ENCODE assay signal across 10 mouse cellular contexts in genomic region chr17:24650766-24651165, GRCm38 (mm10). TPM values are rescaled to one million over a fixed set of nuclear protein-coding genes. Genes with fewer than 3 reads are reported as not detected.
A peak's percentile ranks its signal among the peaks of the same experiment; 100 is the strongest.
DNase-seq lines count a peak whose midpoint lies in the region; ATAC-seq and TF ChIP-seq lines count a peak whose summit lies in the region.
"Had no signal": no experiment of that assay in that cellular context is flagged by ENCODE, and none has a peak within 500 bp of the region (broad histone marks: within the 10 kb centered on the region; RNA-seq: fewer than 3 reads in every experiment).

No protein-coding gene starts in this region.

- no peaks in the 10 kb centered on the region for H3K27me3 ChIP-seq in lung, postnatal 0 days (replicated peaks; ENCODE audit: insufficient read depth, low read length)
- no peaks in the 10 kb centered on the region for H3K27me3 ChIP-seq in limb, embryonic 14.5 days (ENCODE audit: control insufficient read depth, insufficient read depth, low read length)
- no peaks in the 10 kb centered on the region for H3K27me3 ChIP-seq in stomach, embryonic 16.5 days (ENCODE audit: control insufficient read depth, insufficient read depth, low read length)

- 66% methylated on average over 4 of the region's 4 CpGs for WGBS in lung, postnatal 0 days
- 71% methylated on average over 4 of the region's 4 CpGs for WGBS in limb, embryonic 14.5 days
- 70% methylated on average over 4 of the region's 4 CpGs for WGBS in stomach, embryonic 16.5 days

- H3K9me3 ChIP-seq in lung, postnatal 0 days (ENCODE audit: low read length), result no peaks in the 10 kb centered on the region
- H3K9me3 ChIP-seq in limb, embryonic 14.5 days (ENCODE audit: control insufficient read depth, low read length), result no peaks in the 10 kb centered on the region
- H3K9me3 ChIP-seq in stomach, embryonic 16.5 days (replicated peaks; ENCODE audit: control insufficient read depth, low read length), result no peaks in the 10 kb centered on the region

- peak overlapping the region; percentile 94 for H3K27ac ChIP-seq in gastrocnemius, adult 2 months
- peak overlapping the region; percentile 87 for H3K27ac ChIP-seq in lung, postnatal 0 days (ENCODE audit: low read length)
- no peak overlapping the region for H3K27ac ChIP-seq in limb, embryonic 14.5 days (replicated peaks; ENCODE audit: low read depth, low read length)
- H3K27ac ChIP-seq in stomach, embryonic 16.5 days (ENCODE audit: low read length), result no peak overlapping the region

- H3K4me3 ChIP-seq in gastrocnemius, adult 2 months, result peak overlapping the region; percentile 83
- H3K4me3 ChIP-seq in lung, postnatal 0 days (ENCODE audit: low read depth, low read length), result peak overlapping the region; percentile 90; the same call in 1 of the 2 replicates
- no peak overlapping the region; the same call in 1 of the 2 replicates for H3K4me3 ChIP-seq in limb, embryonic 14.5 days (replicated peaks; ENCODE audit: low read length)
- H3K4me3 ChIP-seq in stomach, embryonic 16.5 days (replicated peaks; ENCODE audit: low read length), result no peak overlapping the region

- peak overlapping the region; percentile 74; the same call in 1 of the 2 replicates for H3K9ac ChIP-seq in lung, postnatal 0 days (replicated peaks; ENCODE audit: low read depth)
- no peak overlapping the region for H3K9ac ChIP-seq in limb, embryonic 14.5 days (ENCODE audit: low read depth, low read length, severe bottlenecking)
- peak overlapping the region; percentile 93 for H3K9ac ChIP-seq in stomach, embryonic 16.5 days (ENCODE audit: low read length)

- TF ChIP-seq POLR2A in limb, embryonic 14.5 days (IDR thresholded peaks at IDR 0.05; ENCODE audit: borderline replicate concordance, extremely low read depth, insufficient read depth, insufficient read length), result no peak

- TF ChIP-seq CTCF in gastrocnemius, adult 2 months (IDR thresholded peaks at IDR 0.05), result no peak
- no peak for TF ChIP-seq CTCF in lung, postnatal 0 days (IDR thresholded peaks at IDR 0.05)

- intact Hi-C loops in gastrocnemius, adult 2 months (cut with DNase I), result no loop called here

- no peak for ATAC-seq in lung, postnatal 0 days
- ATAC-seq in limb, embryonic 14.5 days (ENCODE audit: low FRiP score, low read depth), result no peak
- no peak for ATAC-seq in stomach, embryonic 16.5 days (ENCODE audit: insufficient read depth, low FRiP score)

- peak; percentile 42; the same call in 1 of the 2 replicates for TF ChIP-seq EP300 in lung, postnatal 0 days (IDR thresholded peaks at IDR 0.05)

- peaks cover 17% of the 10 kb centered on the region; the same call in 1 of the 2 replicates for H3K4me1 ChIP-seq in lung, postnatal 0 days (ENCODE audit: insufficient read depth, low read depth, low read length)
- peaks cover 20% of the 10 kb centered on the region for H3K4me1 ChIP-seq in limb, embryonic 14.5 days (ENCODE audit: control insufficient read depth, insufficient read depth, low read length)
- H3K4me1 ChIP-seq in stomach, embryonic 16.5 days (ENCODE audit: control insufficient read depth, insufficient read depth, low read length), result peaks cover 12% of the 10 kb centered on the region

- H3K4me2 ChIP-seq in lung, postnatal 0 days (replicated peaks; ENCODE audit: low read depth, low read length), result peak overlapping the region; percentile 95
- 0 out of 2 replicates have a peak overlapping the region, but pooled peaks have one; percentile 96 for H3K4me2 ChIP-seq in limb, embryonic 14.5 days (replicated peaks; ENCODE audit: low read depth, low read length, severe bottlenecking)
- H3K4me2 ChIP-seq in stomach, embryonic 16.5 days (ENCODE audit: low read depth, low read length), result peak overlapping the region; percentile 99; the same call in 1 of the 2 replicates

- no peak for DNase-seq in gastrocnemius, adult 2 months
- no peak for DNase-seq in gastrocnemius, adult 8-10 months (ENCODE audit: low spot score in 2 of 2)
- DNase-seq in lung, postnatal 0 days (ENCODE audit: low spot score), result no peak
- no peak for DNase-seq in lung, postnatal 36 days
- no peak for DNase-seq in limb, embryonic 14.5 days (ENCODE audit: low spot score)
- DNase-seq in adipocyte (ENCODE audit: low spot score), result no peak
- no peak for DNase-seq in frontal cortex, postnatal 14 days (ENCODE audit: low spot score in 2 of 2)

- H3K36me3 ChIP-seq in lung, postnatal 0 days (ENCODE audit: insufficient read depth, low read length), result peaks cover 8% of the 10 kb centered on the region; the same call in 1 of the 2 replicates
- H3K36me3 ChIP-seq in limb, embryonic 14.5 days (ENCODE audit: control insufficient read depth, insufficient read depth, low read length), result peaks cover 15% of the 10 kb centered on the region
- H3K36me3 ChIP-seq in stomach, embryonic 16.5 days (ENCODE audit: control insufficient read depth, insufficient read depth, low read length), result no peaks in the 10 kb centered on the region

RNA-seq across cellular contexts. Expression of gene Slc9a3r2, which starts 0.6 kb away (rescaled TPM):
- total RNA-seq in gastrocnemius, adult 2 months (2021), result 10 to 100 TPM; 27.8 to 52.9 TPM
- 10 to 100 TPM; 17.8 to 38.4 (median 20.8) TPM for total RNA-seq in gastrocnemius, adult 8-10 months (2022)
- polyA plus RNA-seq in lung, postnatal 0 days (2015; fragmentation: Nextera tagmentation; extraction: Ambion mirVana), result 316 and 341 TPM in 2 replicates
- polyA plus RNA-seq in limb, embryonic 14.5 days (2012; rRNA removed), result 56.2 and 65.0 TPM in 2 replicates
- 60.1 and 71.5 TPM in 2 replicates for polyA plus RNA-seq in limb, embryonic 14.5 days (2014; fragmentation: Nextera tagmentation; extraction: Ambion mirVana)
- polyA plus RNA-seq in stomach, embryonic 16.5 days (2015; fragmentation: Nextera tagmentation; extraction: Ambion mirVana), result 38.0 and 39.0 TPM in 2 replicates

RNA-seq across cellular contexts. Expression of gene Npw, which starts 7.5 kb away (rescaled TPM):
- total RNA-seq in gastrocnemius, adult 2 months (2021), result not detected
- not detected for total RNA-seq in gastrocnemius, adult 8-10 months (2022)
- polyA plus RNA-seq in lung, postnatal 0 days (2015; fragmentation: Nextera tagmentation; extraction: Ambion mirVana), result 8.6 and 10.3 TPM in 2 replicates
- 0.47 and 0.58 TPM in 2 replicates for polyA plus RNA-seq in limb, embryonic 14.5 days (2012; rRNA removed)
- 0.33 and 0.41 TPM in 2 replicates for polyA plus RNA-seq in limb, embryonic 14.5 days (2014; fragmentation: Nextera tagmentation; extraction: Ambion mirVana)
- 0.37 and 0.39 TPM in 2 replicates for polyA plus RNA-seq in stomach, embryonic 16.5 days (2015; fragmentation: Nextera tagmentation; extraction: Ambion mirVana)
- total RNA-seq: gastrocnemius, postnatal 14 days had no signal
- polyA plus RNA-seq: myocyte had no signal

RNA-seq across cellular contexts. Expression of gene Nthl1, which starts 18.3 kb away (rescaled TPM):
- 1 to 10 TPM; 2.6 to 3.4 TPM for total RNA-seq in gastrocnemius, adult 2 months (2021)
- total RNA-seq in gastrocnemius, adult 8-10 months (2022), result 1 to 10 TPM; 1.8 to 3.4 (median 2.2) TPM
- 13.6 and 13.8 TPM in 2 replicates for polyA plus RNA-seq in lung, postnatal 0 days (2015; fragmentation: Nextera tagmentation; extraction: Ambion mirVana)
- 28.5 and 30.0 TPM in 2 replicates for polyA plus RNA-seq in limb, embryonic 14.5 days (2012; rRNA removed)
- 17.8 and 21.5 TPM in 2 replicates for polyA plus RNA-seq in limb, embryonic 14.5 days (2014; fragmentation: Nextera tagmentation; extraction: Ambion mirVana)
- polyA plus RNA-seq in stomach, embryonic 16.5 days (2015; fragmentation: Nextera tagmentation; extraction: Ambion mirVana), result 18.0 and 19.1 TPM in 2 replicates

RNA-seq across cellular contexts. Expression of gene Tsc2, which starts 18.3 kb away (rescaled TPM):
- total RNA-seq in gastrocnemius, adult 2 months (2021), result 10 to 100 TPM; 84.9 to 90.4 TPM
- 10 to 100 TPM; 75.8 to 86.4 (median 82.7) TPM for total RNA-seq in gastrocnemius, adult 8-10 months (2022)
- 31.7 and 32.8 TPM in 2 replicates for polyA plus RNA-seq in lung, postnatal 0 days (2015; fragmentation: Nextera tagmentation; extraction: Ambion mirVana)
- 162 and 199 TPM in 2 replicates for polyA plus RNA-seq in limb, embryonic 14.5 days (2012; rRNA removed)
- 62.9 and 70.6 TPM in 2 replicates for polyA plus RNA-seq in limb, embryonic 14.5 days (2014; fragmentation: Nextera tagmentation; extraction: Ambion mirVana)
- polyA plus RNA-seq in stomach, embryonic 16.5 days (2015; fragmentation: Nextera tagmentation; extraction: Ambion mirVana), result 53.1 and 57.2 TPM in 2 replicates

RNA-seq across cellular contexts. Expression of gene Zfp598, which starts 18.7 kb away (rescaled TPM):
- 10 to 100 TPM; 22.1 to 24.5 TPM for total RNA-seq in gastrocnemius, adult 2 months (2021)
- 10 to 100 TPM; 22.4 to 27.6 (median 27.0) TPM for total RNA-seq in gastrocnemius, adult 8-10 months (2022)
- 10.5 and 11.9 TPM in 2 replicates for polyA plus RNA-seq in lung, postnatal 0 days (2015; fragmentation: Nextera tagmentation; extraction: Ambion mirVana)
- 91.4 and 112 TPM in 2 replicates for polyA plus RNA-seq in limb, embryonic 14.5 days (2012; rRNA removed)
- 29.9 and 31.8 TPM in 2 replicates for polyA plus RNA-seq in limb, embryonic 14.5 days (2014; fragmentation: Nextera tagmentation; extraction: Ambion mirVana)
- 13.6 and 13.7 TPM in 2 replicates for polyA plus RNA-seq in stomach, embryonic 16.5 days (2015; fragmentation: Nextera tagmentation; extraction: Ambion mirVana)

Comparison
In these comparisons a context has a peak if more than half of its experiments do, and no peak if none do; other contexts are left out.
1. H3K27ac ChIP-seq: peak in gastrocnemius, adult 2 months (single experiment) and lung, postnatal 0 days (single experiment); none in limb, embryonic 14.5 days (single experiment) and stomach, embryonic 16.5 days (single experiment).
2. H3K4me3 ChIP-seq: peak in gastrocnemius, adult 2 months (single experiment) and lung, postnatal 0 days (single experiment); none in limb, embryonic 14.5 days (single experiment) and stomach, embryonic 16.5 days (single experiment).
3. Peak in every context shown above with its lines, with median percentiles within 50 percentile points of each other: H3K4me2 ChIP-seq.